Mouse (Mus musculus) neural tube, embryonic 11.5 days (tissue): ENCODE data around the gene Hist2h3c2. TPM values are rescaled to one million over a fixed set of nuclear protein-coding genes. Genes with fewer than 3 reads are reported as not detected.

Source experiments
- ATAC-seq: fragments of 200-750 bp; cut with Nextera tagmentation; 2 replicates; pipeline ENCODE4 v1.8.0; 2017; ENCODE audit warnings: moderate number of reproducible peaks, mild to moderate bottlenecking, moderate TSS enrichment, moderate library complexity; ENCODE audit not compliant: insufficient read depth, low FRiP score, low TSS enrichment
- DNase-seq: peaks from one replicate; pipeline ENCODE4 v3.0.0-alpha.2; 2015; ENCODE audit warnings: low spot score
- H3K27ac ChIP-seq: fragments of 300-500 bp; sonication (generic); 2 replicates; pipeline ENCODE4 v1.5.1; 2014; ENCODE audit warnings: low read depth, mild to moderate bottlenecking, low read length
- H3K27me3 ChIP-seq: fragments of 300-500 bp; sonication (generic); 2 replicates; pipeline ENCODE4 v1.6.1; 2014; ENCODE audit warnings: mild to moderate bottlenecking, low read length, mixed read lengths; ENCODE audit not compliant: control insufficient read depth, insufficient read depth
- H3K36me3 ChIP-seq: fragments of 300-500 bp; sonication (generic); 2 replicates; pipeline ENCODE4 v1.6.1; 2014; ENCODE audit warnings: mild to moderate bottlenecking, low read length, moderate library complexity, mixed read lengths; ENCODE audit not compliant: control insufficient read depth, insufficient read depth
- H3K4me1 ChIP-seq: fragments of 300-500 bp; sonication (generic); 2 replicates; pipeline ENCODE4 v1.6.1; 2014; ENCODE audit warnings: low read length, mixed read lengths; ENCODE audit not compliant: control insufficient read depth, insufficient read depth
- H3K4me2 ChIP-seq: fragments of 300-500 bp; sonication (generic); 2 replicates; pipeline ENCODE4 v1.6.1; 2014; ENCODE audit warnings: low read depth, mild to moderate bottlenecking, moderate library complexity
- H3K4me3 ChIP-seq: fragments of 300-500 bp; sonication (generic); 2 replicates; pipeline ENCODE4 v1.5.1; 2014; ENCODE audit warnings: low read depth, low read length
- H3K9ac ChIP-seq: fragments of 300-500 bp; sonication (generic); 2 replicates; pipeline ENCODE4 v1.6.1; 2014; ENCODE audit warnings: mild to moderate bottlenecking, low read length
- H3K9me3 ChIP-seq: fragments of 300-500 bp; sonication (generic); 2 replicates; pipeline ENCODE4 v1.6.1; 2016; ENCODE audit warnings: low read length; ENCODE audit not compliant: control insufficient read depth
- WGBS: fragments of 180-500 bp; shearing (Covaris S2); extraction: QIAGEN DNeasy Blood & Tissue Kit; methylation state at CpG from one replicate; pipeline ENCODE4 v1.1.7; 2014; 5-methylcytosine and 5-hydroxymethylcytosine counted together
- microRNA-seq: library from miRNA; unstranded; fragments of <30 nt; microRNA quantifications from one replicate; pipeline ENCODE4, GENCODE M21; 2016
- polyA plus RNA-seq: library from polyadenylated mRNA; unstranded; fragments of >200 nt; fragmentation: Nextera tagmentation; extraction: Ambion mirVana; gene quantifications from 2 replicates; pipeline ENCODE4 v1.2.1, GENCODE M21; 2014

Gene Hist2h3c2
- polyA plus RNA-seq, 1 experiment from 2014 or later: 6.7 TPM

DNA sequence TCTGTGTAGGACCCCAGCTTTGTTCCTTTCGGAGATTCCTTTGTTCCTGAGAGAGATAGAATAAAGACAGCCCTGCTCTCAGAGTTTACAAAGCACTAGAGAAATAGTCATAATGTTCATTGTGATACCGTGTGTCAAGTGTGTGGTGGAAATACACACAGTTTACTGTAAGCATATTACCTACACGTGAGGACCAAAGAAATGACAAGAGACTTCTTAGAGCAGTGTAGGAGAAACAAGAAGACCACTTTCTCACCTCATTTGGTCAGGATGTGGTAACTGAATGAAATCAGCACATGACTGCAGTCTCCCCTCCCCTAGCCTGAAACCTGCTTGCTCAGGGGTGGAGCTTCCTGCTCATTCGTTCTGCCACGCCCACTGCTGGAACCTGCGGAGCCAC lies 40.7 kb downstream of the Hist2h3c2 start:
- H3K4me2 ChIP-seq: peak overlapping the region; percentile 54
- H3K4me1 ChIP-seq: peaks cover 5% of the 10 kb centered on the region

DNA sequence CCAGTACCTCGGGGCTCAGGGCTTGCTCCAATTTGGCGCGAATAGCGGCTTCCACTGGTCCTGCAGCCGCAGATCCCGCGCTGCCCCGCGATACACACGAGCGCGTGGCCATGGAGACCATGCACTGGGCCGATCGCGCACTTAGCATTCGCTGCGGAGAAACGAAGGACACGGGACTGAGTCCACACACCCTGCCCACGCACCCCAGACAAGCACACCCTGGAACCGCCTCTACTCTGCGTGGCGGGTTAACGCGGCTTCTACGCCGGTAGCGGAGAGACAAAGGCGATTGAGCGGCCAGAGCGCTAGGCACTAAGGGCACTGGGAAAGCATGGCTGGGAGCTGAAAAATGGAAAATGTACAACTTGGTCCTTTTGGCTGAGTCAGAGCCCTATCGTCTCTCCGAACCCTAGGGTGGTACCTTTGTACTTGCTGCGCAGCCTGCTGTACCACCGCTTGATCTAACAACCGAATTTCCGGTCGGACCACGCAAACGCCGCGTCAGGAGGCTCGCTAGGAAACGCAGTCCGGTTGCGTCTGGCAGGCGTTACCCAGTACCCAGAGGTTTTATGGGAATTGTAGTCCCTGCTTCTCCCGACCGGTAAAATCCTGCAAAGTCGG lies 41.7 kb downstream of the Hist2h3c2 start:
- Histone ChIP-seq H3K9me3 (no peaks in the 10 kb centered on the region), H3K27ac (peak overlapping the region; percentile 95), H3K4me1 (peaks cover 5% of the 10 kb centered on the region), H3K36me3 (no peaks in the 10 kb centered on the region; the same call in 1 of the 2 replicates), H3K4me2 (peak overlapping the region; percentile 54), H3K27me3 (no peaks in the 10 kb centered on the region), H3K9ac (peak overlapping the region; percentile 95), H3K4me3 (peak overlapping the region; percentile 63)
- ATAC-seq (peak; percentile 97), DNase-seq (peak; percentile 90)
- WGBS: under 1% methylated on average over 50 of the region's 50 CpGs

More for the DNA sequence above, 40.7 kb downstream of the Hist2h3c2 start:
- Histone ChIP-seq H3K4me3 (0 out of 2 replicates have a peak overlapping the region, but pooled peaks have one; percentile 2), H3K9ac (peak overlapping the region; percentile 32), H3K36me3 (no peaks in the 10 kb centered on the region; the same call in 1 of the 2 replicates), H3K9me3 (no peaks in the 10 kb centered on the region), H3K27ac (no peak overlapping the region), H3K27me3 (no peaks in the 10 kb centered on the region)
- ATAC-seq (no peak), DNase-seq (no peak)
- WGBS: 3% methylated on average over 6 of the region's 6 CpGs

DNA sequence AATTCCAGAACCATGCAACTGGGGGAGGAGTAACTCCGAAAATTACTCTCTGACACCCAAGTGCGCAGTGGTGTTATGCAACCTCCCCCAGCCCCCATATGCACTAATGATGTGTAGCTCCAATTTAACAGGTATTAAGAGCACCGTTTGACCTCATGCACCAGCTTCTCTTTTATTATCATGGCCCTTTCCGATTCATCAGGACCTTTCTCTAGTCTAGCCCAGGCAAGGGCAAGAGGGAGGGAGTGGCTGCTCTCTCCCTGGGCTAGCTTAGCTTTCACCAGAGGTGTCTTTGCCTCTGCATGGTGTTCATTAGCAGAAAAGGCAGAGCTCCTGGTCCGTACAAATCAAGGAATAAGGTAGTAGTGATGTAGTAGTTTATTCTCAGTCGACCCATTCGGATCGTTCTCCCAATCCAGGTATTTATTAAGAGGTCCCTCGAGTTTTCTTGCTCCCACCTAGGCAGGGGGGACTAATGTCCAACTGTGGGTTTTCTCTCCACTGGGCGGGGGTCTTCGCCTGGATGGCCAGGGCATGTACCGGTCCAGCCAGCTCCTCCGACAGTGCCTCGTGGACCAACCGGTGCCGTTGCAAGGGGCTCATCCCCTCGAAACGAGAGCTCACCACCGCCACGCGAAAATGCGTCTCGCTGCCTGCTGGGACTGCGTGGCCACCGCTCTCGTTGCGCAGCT lies 42.3 kb downstream of the Hist2h3c2 start:
- DNase-seq: no peak
- Histone ChIP-seq H3K4me1 (peaks cover 5% of the 10 kb centered on the region), H3K27ac (peak overlapping the region; percentile 95), H3K9me3 (no peaks in the 10 kb centered on the region), H3K4me3 (peak overlapping the region; percentile 63), H3K27me3 (no peaks in the 10 kb centered on the region), H3K9ac (peak overlapping the region; percentile 95), H3K4me2 (peak overlapping the region; percentile 54), H3K36me3 (no peaks in the 10 kb centered on the region; the same call in 1 of the 2 replicates)
- peak; percentile 40; the same call in 1 of the 2 replicates for ATAC-seq
- 19% methylated on average over 27 of the region's 27 CpGs for WGBS

DNA sequence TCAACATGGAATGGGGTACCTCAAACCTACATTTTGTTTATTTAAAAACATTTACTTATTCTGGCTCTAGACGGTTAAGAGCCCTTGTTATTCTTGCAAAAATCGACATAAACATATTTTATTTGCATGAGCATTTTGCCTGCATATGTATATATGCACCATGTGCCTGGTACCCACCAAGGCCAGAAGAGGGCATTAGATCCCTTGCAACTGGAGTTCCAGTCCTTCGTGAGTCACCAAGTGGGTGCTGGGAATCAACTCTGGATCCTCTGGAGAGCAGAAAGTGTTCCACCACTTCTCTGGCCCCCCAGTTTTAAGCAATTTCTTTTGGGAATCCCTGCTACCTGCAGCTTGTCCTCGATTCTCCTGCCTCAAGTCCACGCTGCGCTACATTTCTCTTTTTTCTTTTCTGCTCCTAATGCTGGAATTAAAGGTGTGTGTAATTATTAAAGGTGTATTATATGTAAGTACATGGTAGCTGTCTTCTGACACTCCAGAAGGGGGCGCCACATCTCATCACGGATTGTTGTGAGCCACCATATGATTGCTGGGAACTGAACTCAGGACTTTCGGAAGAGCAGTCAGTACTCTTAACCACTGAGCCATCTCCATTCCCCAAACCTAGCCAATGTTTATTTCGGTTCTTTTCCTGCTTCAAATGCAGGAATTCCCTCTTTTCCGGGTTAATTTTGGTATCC lies 43.2 kb downstream of the Hist2h3c2 start:
- ATAC-seq (no peak), DNase-seq (no peak)
- Histone ChIP-seq H3K4me3 (no peak overlapping the region), H3K27ac (no peak overlapping the region), H3K9me3 (no peaks in the 10 kb centered on the region), H3K9ac (no peak overlapping the region), H3K4me1 (peaks cover 5% of the 10 kb centered on the region), H3K4me2 (no peak overlapping the region; the same call in 1 of the 2 replicates), H3K27me3 (no peaks in the 10 kb centered on the region), H3K36me3 (no peaks in the 10 kb centered on the region; the same call in 1 of the 2 replicates)
- WGBS: 90% methylated on average over 11 of the region's 11 CpGs

DNA sequence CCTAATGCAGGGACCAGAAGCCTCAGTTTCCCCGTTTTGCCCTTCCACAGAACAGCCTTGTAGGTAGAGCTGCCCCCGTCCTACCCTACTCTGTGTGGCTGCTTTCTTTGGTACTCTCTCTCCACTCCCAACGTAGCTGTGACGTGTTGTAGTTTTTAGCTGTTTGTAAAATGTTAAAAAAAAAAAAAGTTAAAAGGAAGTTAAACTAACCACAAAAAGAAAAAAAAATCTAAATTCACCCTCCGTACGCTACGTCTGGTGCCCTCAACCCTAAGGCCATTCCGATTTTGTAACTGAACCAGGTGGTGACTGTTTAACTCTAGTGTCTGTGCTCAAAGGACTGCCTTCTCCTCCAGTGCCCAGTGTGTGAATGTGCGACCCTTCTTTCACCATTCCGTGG lies 44.0 kb downstream of the Hist2h3c2 start:
- ATAC-seq: no peak
- H3K27me3 ChIP-seq: no peaks in the 10 kb centered on the region
- no peak overlapping the region for H3K4me2 ChIP-seq
- H3K4me1 ChIP-seq: peaks cover 5% of the 10 kb centered on the region
- H3K9me3 ChIP-seq: no peaks in the 10 kb centered on the region
- H3K9ac ChIP-seq: no peak overlapping the region
- 92% methylated on average over 10 of the region's 10 CpGs for WGBS
- H3K4me3 ChIP-seq: no peak overlapping the region
- no peaks in the 10 kb centered on the region; the same call in 1 of the 2 replicates for H3K36me3 ChIP-seq
- H3K27ac ChIP-seq: no peak overlapping the region
- DNase-seq: no peak

DNA sequence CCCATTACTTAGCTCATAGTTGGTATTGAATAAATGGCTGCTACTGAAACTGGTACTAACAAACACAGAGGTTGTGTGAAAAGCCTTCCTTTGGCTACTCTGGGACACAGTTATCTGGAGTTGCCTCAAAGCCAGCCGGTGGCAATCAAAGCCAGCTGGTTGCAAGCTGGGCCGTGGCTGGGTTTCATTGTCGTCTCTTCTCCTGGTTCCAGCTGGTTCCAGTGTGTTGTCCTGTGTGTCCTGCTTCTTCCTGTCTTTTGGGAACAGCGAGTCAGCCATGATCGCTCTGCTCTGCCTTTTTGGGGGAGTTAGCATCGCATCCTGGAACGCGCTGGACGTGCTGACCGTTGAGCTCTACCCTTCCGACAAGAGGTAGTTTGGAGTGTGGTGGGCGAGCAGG lies 46.0 kb downstream of the Hist2h3c2 start:
- no peak overlapping the region for H3K27ac ChIP-seq
- peaks cover 5% of the 10 kb centered on the region for H3K4me1 ChIP-seq
- no peak overlapping the region for H3K4me2 ChIP-seq
- no peak overlapping the region for H3K9ac ChIP-seq
- no peaks in the 10 kb centered on the region for H3K9me3 ChIP-seq
- WGBS: 65% methylated on average over 12 of the region's 12 CpGs
- DNase-seq (no peak), ATAC-seq (no peak)
- no peak overlapping the region for H3K4me3 ChIP-seq
- no peaks in the 10 kb centered on the region for H3K27me3 ChIP-seq
- no peaks in the 10 kb centered on the region; the same call in 1 of the 2 replicates for H3K36me3 ChIP-seq

Small RNA genes within 50 kb of the gene (microRNA-seq; reads per million reads assigned to microRNA genes)
- gene Gm44492: not detected
- not detected for gene Gm47311
- gene Gm47313: not detected

Other genes starting within 250 kb of the Hist2h3c2 start
- 72.8 and 79.5 TPM in 2 replicates for gene Plekho1, start 243.1 kb downstream of the Hist2h3c2 start, polyA plus RNA-seq
- gene Vps45, start 180.7 kb downstream of the Hist2h3c2 start, polyA plus RNA-seq: 31.0 and 32.2 TPM in 2 replicates
- gene Otud7b, start 134.6 kb downstream of the Hist2h3c2 start, polyA plus RNA-seq: 9.0 and 11.4 TPM in 2 replicates
- gene Mtmr11, start 77.1 kb downstream of the Hist2h3c2 start, polyA plus RNA-seq: 7.1 and 11.7 TPM in 2 replicates
- 233 TPM in 2 replicates for gene Sf3b4, start 66.8 kb downstream of the Hist2h3c2 start, polyA plus RNA-seq
- 14.1 and 14.5 TPM in 2 replicates for gene Sv2a, start 58.0 kb downstream of the Hist2h3c2 start, polyA plus RNA-seq
- 63.3 and 70.4 TPM in 2 replicates for gene Bola1, start 19.4 kb downstream of the Hist2h3c2 start, polyA plus RNA-seq
- gene Hist2h2ab, start 19.3 kb downstream of the Hist2h3c2 start, polyA plus RNA-seq: 2.4 TPM in 1 of 2 replicates, not detected in the other
- gene Hist2h2ac, start 18.2 kb downstream of the Hist2h3c2 start, polyA plus RNA-seq: 7.8 and 12.7 TPM in 2 replicates
- gene Hist2h2be, start 18.0 kb downstream of the Hist2h3c2 start, polyA plus RNA-seq: 6.8 and 8.6 TPM in 2 replicates
- gene Hist2h2aa2, start 1.1 kb upstream of the Hist2h3c2 start, polyA plus RNA-seq: 24.5 and 46.0 TPM in 2 replicates
- gene Hist2h2aa1, start 6.4 kb upstream of the Hist2h3c2 start, polyA plus RNA-seq: 11.4 and 24.5 TPM in 2 replicates
- 0.42 TPM in 1 of 2 replicates, not detected in the other for gene Hist2h3c1, start 7.6 kb upstream of the Hist2h3c2 start, polyA plus RNA-seq
- 5.8 and 5.9 TPM in 2 replicates for gene Hist2h4, start 24.2 kb upstream of the Hist2h3c2 start, polyA plus RNA-seq
- 55.7 and 56.1 TPM in 2 replicates for gene Hist2h3b, start 29.5 kb upstream of the Hist2h3c2 start, polyA plus RNA-seq
- 17.3 and 22.2 TPM in 2 replicates for gene Hist2h2bb, start 30.6 kb upstream of the Hist2h3c2 start, polyA plus RNA-seq
- gene Fcgr1, start 54.8 kb upstream of the Hist2h3c2 start, polyA plus RNA-seq: 0.80 and 2.5 TPM in 2 replicates
- gene BC107364, start 213.2 kb upstream of the Hist2h3c2 start, polyA plus RNA-seq: not detected in 2 replicates